Mouse (Mus musculus) liver, embryonic 14.5 days (tissue): ENCODE data around the gene Tapt1. TPM values are rescaled to one million over a fixed set of nuclear protein-coding genes. Genes with fewer than 3 reads are reported as not detected.
A peak's percentile ranks its signal among the peaks of the same experiment; 100 is the strongest.

Experiments
- ATAC-seq: fragments of 200-750 bp; cut with Nextera tagmentation; 2 replicates; pipeline ENCODE4 v1.8.0; 2017; ENCODE audit warnings: moderate number of reproducible peaks, mild to moderate bottlenecking, moderate library complexity; ENCODE audit not compliant: insufficient read depth
- DNase-seq, 3 experiments: peaks; one replicate each; pipeline ENCODE4 v3.0.0-alpha.2; 2012 to 2013; ENCODE audit warnings: low read depth in 3 of 3, low spot score in 3 of 3
- H3K27ac ChIP-seq: fragments of 300-500 bp; sonication (generic); 2 replicates; pipeline ENCODE4 v1.5.1; 2014; ENCODE audit warnings: moderate library complexity, mild to moderate bottlenecking, control low read depth, inconsistent platforms
- H3K27me3 ChIP-seq: fragments of 300-500 bp; sonication (generic); 2 replicates; pipeline ENCODE4 v1.6.1; 2014; ENCODE audit warnings: mild to moderate bottlenecking, low read length, moderate library complexity; ENCODE audit not compliant: control insufficient read depth, insufficient read depth
- H3K36me3 ChIP-seq: fragments of 300-500 bp; sonication (generic); replicated peaks from 2 replicates; pipeline ENCODE4 v1.6.1; 2014; ENCODE audit warnings: low read depth; ENCODE audit not compliant: control insufficient read depth, insufficient read depth
- H3K4me1 ChIP-seq, 2 experiments: fragments of 200-500 bp in 1 of 2; fragments of 300-500 bp in 1 of 2; sonication (generic) in 1 of 2; replicated peaks; 2 replicates each; pipeline ENCODE4 v1.6.1; 2012 to 2014; ENCODE audit warnings: antibody characterized with exemption in 1 of 2, inconsistent platforms in 1 of 2, low read length in 1 of 2; ENCODE audit not compliant: control insufficient read depth in 2 of 2, insufficient read depth in 2 of 2
- H3K4me2 ChIP-seq: fragments of 300-500 bp; sonication (generic); 2 replicates; pipeline ENCODE4 v1.6.1; 2014; ENCODE audit warnings: low read depth, mild to moderate bottlenecking, control low read depth, moderate library complexity
- H3K4me3 ChIP-seq, 2 experiments: fragments of 200-500 bp in 1 of 2; fragments of 300-500 bp in 1 of 2; sonication (generic) in 1 of 2; 2 replicates each; pipeline ENCODE4 v1.5.1; 2012 to 2014; ENCODE audit warnings: low read depth in 2 of 2, low read length in 2 of 2, mild to moderate bottlenecking in 2 of 2, control low read depth in 1 of 2, inconsistent platforms in 1 of 2, moderate library complexity in 1 of 2; ENCODE audit not compliant: insufficient read depth in 1 of 2
- H3K9ac ChIP-seq: fragments of 300-500 bp; sonication (generic); replicated peaks from 2 replicates; pipeline ENCODE4 v1.6.1; 2014; ENCODE audit warnings: mild to moderate bottlenecking, control low read depth, moderate library complexity
- H3K9me3 ChIP-seq: fragments of 300-500 bp; sonication (generic); 2 replicates; pipeline ENCODE4 v1.6.1; 2016; ENCODE audit warnings: low read length, mixed read lengths; ENCODE audit not compliant: control insufficient read depth
- CTCF ChIP-seq: IDR thresholded peaks from 2 replicates; pipeline ENCODE4 v1.5.1; 2016; ENCODE audit warnings: antibody characterized with exemption, low read depth, control low read depth
- EP300 ChIP-seq: IDR thresholded peaks from 2 replicates; pipeline ENCODE4 v1.6.1; 2016; ENCODE audit warnings: antibody characterized with exemption, low read depth
- WGBS: fragments of 180-500 bp; shearing (Covaris S2); extraction: QIAGEN DNeasy Blood & Tissue Kit; methylation state at CpG from one replicate; pipeline ENCODE4 v1.1.7; 2014; ENCODE audit not compliant: insufficient replicate concordance; 5-methylcytosine and 5-hydroxymethylcytosine counted together
- polyA plus RNA-seq, 2 experiments: library from polyadenylated mRNA; depleted of rRNA in 1 of 2; stranded (reverse) in 1 of 2; unstranded in 1 of 2; fragments of >200 nt; fragmentation: Nextera tagmentation in 1 of 2; extraction: Ambion mirVana in 1 of 2; gene quantifications; 2 replicates each; pipeline versions ENCODE4 v1.2.1 to v1.2.3; 2012 to 2014

The Tapt1 gene
- polyA plus RNA-seq, 2 experiments, result 30.9 to 31.2 TPM

DNA sequence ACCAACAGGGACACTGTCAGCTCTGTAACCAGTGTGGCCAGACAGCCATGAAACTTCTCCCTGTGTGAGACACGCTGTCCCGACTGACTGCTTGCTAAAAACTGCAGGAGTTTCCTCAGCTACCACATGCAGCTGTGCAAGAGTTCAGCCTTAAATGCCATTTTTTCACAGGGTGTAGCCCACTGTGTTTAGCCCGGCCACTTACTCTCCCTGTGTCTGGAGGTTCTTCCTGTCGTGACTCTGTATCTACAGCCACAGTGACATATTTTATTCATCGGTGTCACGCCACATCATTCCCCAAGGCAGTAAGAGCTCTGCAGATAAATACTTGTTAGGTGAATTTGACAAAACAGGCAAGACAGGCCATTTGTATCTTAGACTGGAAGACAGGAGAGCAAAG lies 59.6 kb downstream of the Tapt1 start:
- Histone ChIP-seq H3K4me1 (no peaks in the 10 kb centered on the region), H3K4me3 (no peak overlapping the region), H3K9ac (no peak overlapping the region), H3K36me3 (no peaks in the 10 kb centered on the region; the same call in 1 of the 2 replicates), H3K9me3 (no peaks in the 10 kb centered on the region), H3K4me2 (no peak overlapping the region), H3K27ac (no peak overlapping the region), H3K27me3 (no peaks in the 10 kb centered on the region)
- ATAC-seq, result no peak
- no peak for DNase-seq
- WGBS, result 70% methylated on average over 6 of the region's 6 CpGs
- TF ChIP-seq EP300 (no peak), CTCF (no peak)

DNA sequence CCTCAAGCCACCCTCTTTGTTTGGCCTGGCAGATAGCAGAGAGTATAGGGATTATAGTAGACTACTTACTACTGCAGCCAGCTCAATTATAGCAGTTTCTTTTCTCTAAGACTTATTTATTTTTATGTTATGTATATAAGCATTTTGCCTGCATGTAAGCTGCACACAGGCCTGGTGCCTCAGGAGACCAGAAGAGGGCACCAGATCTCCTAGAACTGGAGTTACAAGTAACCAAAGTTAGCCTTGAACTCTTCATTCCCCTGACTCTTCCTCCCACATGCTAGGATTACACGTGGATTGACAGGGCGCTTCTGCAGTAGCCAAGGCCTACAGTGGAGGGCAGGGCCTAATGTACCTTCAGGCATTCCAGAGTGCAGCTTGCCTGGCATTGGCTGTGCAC lies 60.6 kb downstream of the Tapt1 start:
- no peak for ATAC-seq
- 28% methylated on average over 2 of the region's 2 CpGs for WGBS
- DNase-seq, result peak in 1 of 3 experiments; percentile 11
- no peaks in the 10 kb centered on the region for H3K9me3 ChIP-seq
- no peaks in the 10 kb centered on the region for H3K36me3 ChIP-seq
- no peak overlapping the region for H3K27ac ChIP-seq
- no peaks in the 10 kb centered on the region for H3K4me1 ChIP-seq
- no peak overlapping the region for H3K4me3 ChIP-seq
- H3K4me2 ChIP-seq, result no peak overlapping the region
- H3K27me3 ChIP-seq, result no peaks in the 10 kb centered on the region
- TF ChIP-seq EP300 (no peak), CTCF (peak; percentile 60)
- H3K9ac ChIP-seq, result no peak overlapping the region

GRCm38 (mm10) chr5:44164233-44164776 lies 62.1 kb downstream of the Tapt1 start:
- DNase-seq (no peak), ATAC-seq (no peak)
- H3K4me1 ChIP-seq, result no peaks in the 10 kb centered on the region
- no peaks in the 10 kb centered on the region for H3K27me3 ChIP-seq
- H3K27ac ChIP-seq, result no peak overlapping the region
- no peak for TF ChIP-seq EP300
- WGBS, result 43% methylated on average over 7 of the region's 7 CpGs
- no peak overlapping the region for H3K9ac ChIP-seq
- H3K9me3 ChIP-seq, result no peaks in the 10 kb centered on the region
- no peak overlapping the region for H3K4me2 ChIP-seq
- H3K36me3 ChIP-seq, result no peaks in the 10 kb centered on the region
- H3K4me3 ChIP-seq, result no peak overlapping the region

GRCm38 (mm10) chr5:44163318-44163717 lies 63.1 kb downstream of the Tapt1 start:
- H3K27ac ChIP-seq, result no peak overlapping the region
- H3K9me3 ChIP-seq, result no peaks in the 10 kb centered on the region
- WGBS, result 80% methylated on average over 3 of the region's 3 CpGs
- TF ChIP-seq CTCF, result no peak
- TF ChIP-seq EP300, result no peak
- no peak overlapping the region for H3K4me3 ChIP-seq
- H3K27me3 ChIP-seq, result no peaks in the 10 kb centered on the region
- DNase-seq (no peak), ATAC-seq (no peak)
- no peak overlapping the region for H3K4me2 ChIP-seq
- no peaks in the 10 kb centered on the region for H3K36me3 ChIP-seq
- H3K4me1 ChIP-seq, result no peaks in the 10 kb centered on the region
- no peak overlapping the region for H3K9ac ChIP-seq

- ATAC-seq (no peak), DNase-seq (no peak)
- H3K36me3 ChIP-seq, result no peaks in the 10 kb centered on the region
- H3K4me1 ChIP-seq, result no peaks in the 10 kb centered on the region
- no peaks in the 10 kb centered on the region for H3K9me3 ChIP-seq
- no peak overlapping the region for H3K4me3 ChIP-seq
- H3K27ac ChIP-seq, result no peak overlapping the region
- H3K4me2 ChIP-seq, result no peak overlapping the region
- no peaks in the 10 kb centered on the region for H3K27me3 ChIP-seq
- no peak for TF ChIP-seq CTCF
- TF ChIP-seq EP300, result no peak
- 69% methylated on average over 7 of the region's 7 CpGs for WGBS
- H3K9ac ChIP-seq, result no peak overlapping the region
Observed at GRCm38 (mm10) chr5:44162786-44163185, 63.6 kb downstream of the Tapt1 start.
